Mouse (Mus musculus): ENCODE measurements at regions not wholly inside any gene's neighbourhood (a gene's known extent, or its start where the extent isn't known, plus 50 kb on each side); places are given as distances from the start of the nearest gene placed in this dataset.

GRCm38 (mm10) chr3:149349211-149349697 lies 358.9 kb upstream of the Adgrl2 start:
- dilution Hi-C loops (cut with MboI; ENCODE audit: extremely low pct_ligation_motif_present, extremely low pct_unique_long_range_greater_than_20kb, low sequenced_read_pairs), result no loop called here
- DNase-seq (ENCODE audit: extremely low read depth), result peak; percentile 93
- H3K4me1 ChIP-seq (ENCODE audit: control insufficient read depth in 1 of 2, insufficient read depth in 2 of 2), result peaks cover 6 to 46% of the 10 kb centered on the region in 2 experiments
- peak overlapping the region; percentile 41 for H3K9ac ChIP-seq (ENCODE audit: insufficient read depth, low read depth)
- peak overlapping the region; percentile 69 for H3K4me2 ChIP-seq (ENCODE audit: insufficient read depth, low read depth, poor library complexity, severe bottlenecking)
- no peaks in the 10 kb centered on the region for H3K79me2 ChIP-seq (replicated peaks; ENCODE audit: control insufficient read depth, extremely low read depth, insufficient read depth, poor library complexity, severe bottlenecking)
- TF ChIP-seq JUND (conservative IDR thresholded peaks at IDR 0.05; ENCODE audit: low read depth, low read length), result no peak
- no peak for TF ChIP-seq MXI1 (IDR thresholded peaks at IDR 0.05; ENCODE audit: low read depth, low read length)
- TF ChIP-seq KAT2A (IDR thresholded peaks at IDR 0.05; ENCODE audit: insufficient replicate concordance, low read length), result no peak
- no peak; the same call in 1 of the 2 replicates for TF ChIP-seq ZNF384 (IDR thresholded peaks at IDR 0.05; ENCODE audit: low read depth, low read length)
- no peak for TF ChIP-seq POLR2AphosphoS2 (IDR thresholded peaks at IDR 0.05; ENCODE audit: low read depth, low read length)
- no peak; the same call in 1 of the 2 replicates for TF ChIP-seq NRF1 (IDR thresholded peaks at IDR 0.05; ENCODE audit: low read depth, low read length)
- TF ChIP-seq MAFK (IDR thresholded peaks at IDR 0.05; ENCODE audit: insufficient replicate concordance, low read length), result 0 out of 2 replicates have a peak, but pooled peaks have one; percentile 33
- no peak for TF ChIP-seq USF1 (IDR thresholded peaks at IDR 0.05; ENCODE audit: low read depth, low read length)
- peak; percentile 43; the same call in 1 of the 2 replicates for TF ChIP-seq MAX (IDR thresholded peaks at IDR 0.05; ENCODE audit: low read length)
- no peak for TF ChIP-seq ZKSCAN1 (IDR thresholded peaks at IDR 0.05; ENCODE audit: borderline replicate concordance, low read depth, low read length)
- no peak for TF ChIP-seq CHD1 (IDR thresholded peaks at IDR 0.05; ENCODE audit: low read depth, low read length)
- TF ChIP-seq TBP (conservative IDR thresholded peaks at IDR 0.05; ENCODE audit: low read depth, low read length), result no peak
- TF ChIP-seq BHLHE40 (IDR thresholded peaks at IDR 0.05; ENCODE audit: low read depth, low read length), result 0 out of 2 replicates have a peak, but pooled peaks have one; percentile 4
- TF ChIP-seq PAX5 (IDR thresholded peaks at IDR 0.05; ENCODE audit: low read length), result no peak
- no peak for TF ChIP-seq RCOR1 (conservative IDR thresholded peaks at IDR 0.05; ENCODE audit: low read depth, low read length)
- no peak for TF ChIP-seq E2F4 (IDR thresholded peaks at IDR 0.05; ENCODE audit: insufficient replicate concordance, low read depth, low read length)
- peak; percentile 95 for TF ChIP-seq SMC3 (IDR thresholded peaks at IDR 0.05; ENCODE audit: low read depth, low read length)
- no peak; the same call in 1 of the 2 replicates for TF ChIP-seq NELFE (IDR thresholded peaks at IDR 0.05; ENCODE audit: low read depth, low read length)
- peak; percentile 63 for TF ChIP-seq IRF4 (IDR thresholded peaks at IDR 0.05; ENCODE audit: low read depth, low read length)
- no peak for TF ChIP-seq ZMIZ1 (IDR thresholded peaks at IDR 0.05; ENCODE audit: low read depth, low read length)
- TF ChIP-seq HCFC1 (IDR thresholded peaks at IDR 0.05; ENCODE audit: low read depth, low read length), result peak; percentile 17; the same call in 1 of the 2 replicates
- TF ChIP-seq MYC (IDR thresholded peaks at IDR 0.05; ENCODE audit: low read depth, low read length), result peak; percentile 69; the same call in 1 of the 2 replicates
- TF ChIP-seq CHD2 (IDR thresholded peaks at IDR 0.05; ENCODE audit: low read length), result peak; percentile 42; the same call in 1 of the 2 replicates
- TF ChIP-seq TCF12 (IDR thresholded peaks at IDR 0.05; ENCODE audit: low read depth, low read length), result no peak; the same call in none of the 2 replicates
- TF ChIP-seq USF2 (conservative IDR thresholded peaks at IDR 0.05; ENCODE audit: low read depth, low read length), result no peak
- peak; percentile 49; the same call in 1 of the 2 replicates for TF ChIP-seq ZC3H11A (IDR thresholded peaks at IDR 0.05; ENCODE audit: low read depth, low read length)
- no peak for TF ChIP-seq ELF1 (IDR thresholded peaks at IDR 0.05; ENCODE audit: low read depth, low read length)
- no peak for TF ChIP-seq SIN3A (IDR thresholded peaks at IDR 0.05; ENCODE audit: low read length)
- TF ChIP-seq MEF2A (IDR thresholded peaks at IDR 0.05; ENCODE audit: borderline replicate concordance, low read depth, low read length), result peak; percentile 35; the same call in 1 of the 2 replicates
- peak; percentile 80 for TF ChIP-seq ETS1 (conservative IDR thresholded peaks at IDR 0.05; ENCODE audit: low read depth, low read length)
- TF ChIP-seq CTCF (conservative IDR thresholded peaks at IDR 0.05 in 1 of 2, IDR thresholded peaks at IDR 0.05 in 1 of 2; ENCODE audit: low read depth in 2 of 2, low read length in 2 of 2), result peak; percentile 96 to 97
- no peak for TF ChIP-seq UBTF (IDR thresholded peaks at IDR 0.05; ENCODE audit: low read depth, low read length)
- TF ChIP-seq GABPA (IDR thresholded peaks at IDR 0.05; ENCODE audit: insufficient replicate concordance, low read depth, low read length), result no peak
- 0 out of 2 replicates have a peak, but pooled peaks have one; percentile 25 for TF ChIP-seq POLR2A (IDR thresholded peaks at IDR 0.05; ENCODE audit: low read depth, low read length)
- TF ChIP-seq MAZ (IDR thresholded peaks at IDR 0.05; ENCODE audit: low read depth, low read length), result peak; percentile 89
- TF ChIP-seq JUN (IDR thresholded peaks at IDR 0.05; ENCODE audit: insufficient read depth, low read depth, low read length), result peak; percentile 25
- TF ChIP-seq RAD21 (IDR thresholded peaks at IDR 0.05; ENCODE audit: low read depth, low read length), result peak; percentile 93
- TF ChIP-seq EP300 (IDR thresholded peaks at IDR 0.05; ENCODE audit: low read length), result peak; percentile 68
- no peaks in the 10 kb centered on the region for H3K36me3 ChIP-seq (replicated peaks in 1 of 2; ENCODE audit: control insufficient read depth in 1 of 2, insufficient read depth in 1 of 2, low read length in 1 of 2)
- in situ Hi-C loops (cut with MboI; ENCODE audit: low pct_ligation_motif_present, low pct_unique_long_range_greater_than_20kb, low sequenced_read_pairs), result loop anchor here (10.0 kb wide), 1 partner anchor 86 kb away; no protein-coding TSS in a partner anchor
- H3K27me3 ChIP-seq (replicated peaks), result no peaks in the 10 kb centered on the region
- no peak overlapping the region for H3K4me3 ChIP-seq (replicated peaks in 1 of 3; ENCODE audit: low read depth in 2 of 3, low read length in 2 of 3, poor library complexity in 1 of 3)
- H3K27ac ChIP-seq (ENCODE audit: insufficient read depth, low read depth), result no peak overlapping the region
- H3K9me3 ChIP-seq (replicated peaks; ENCODE audit: low read length), result no peaks in the 10 kb centered on the region
